Mouse (Mus musculus) CH12.LX (cell line): ENCODE measurements at regions not wholly inside any gene's neighbourhood (a gene's known extent, or its start where the extent isn't known, plus 50 kb on each side); places are given as distances from the start of the nearest gene placed in this dataset.

Source experiments
- DNase-seq: peaks from one replicate; pipeline ENCODE4 v3.0.0-alpha.2; 2013; ENCODE audit errors: extremely low read depth
- H3K27ac ChIP-seq: 2 replicates; pipeline ENCODE4 v1.5.1; 2012; ENCODE audit warnings: low read depth, mild to moderate bottlenecking, control low read depth, moderate library complexity; ENCODE audit not compliant: insufficient read depth
- H3K27me3 ChIP-seq: replicated peaks from 2 replicates; pipeline ENCODE3; 2012; ENCODE audit warnings: inconsistent platforms
- H3K36me3 ChIP-seq, 2 experiments: replicated peaks in 1 of 2; 2 replicates each; pipeline versions ENCODE3 to v1.6.1; 2012; ENCODE audit warnings: inconsistent platforms in 1 of 2, low read length in 1 of 2, mild to moderate bottlenecking in 1 of 2, mixed read lengths in 1 of 2, moderate library complexity in 1 of 2; ENCODE audit not compliant: control insufficient read depth in 1 of 2, insufficient read depth in 1 of 2
- H3K4me1 ChIP-seq, 2 experiments: 2 replicates each; pipeline ENCODE4 v1.6.1; 2012; ENCODE audit warnings: inconsistent platforms in 1 of 2, moderate library complexity in 1 of 2; ENCODE audit not compliant: insufficient read depth in 2 of 2, control insufficient read depth in 1 of 2
- H3K4me2 ChIP-seq: 2 replicates; pipeline ENCODE4 v1.6.1; 2012; ENCODE audit warnings: low read depth, mild to moderate bottlenecking, control low read depth; ENCODE audit not compliant: poor library complexity, insufficient read depth, severe bottlenecking
- H3K4me3 ChIP-seq, 3 experiments: fragments of 150-350 bp in 1 of 3; sonication (generic) in 1 of 3; replicated peaks in 1 of 3; 2 replicates each; pipeline versions ENCODE3 to v1.5.1; 2011 to 2012; ENCODE audit warnings: low read depth in 2 of 3, low read length in 2 of 3, mild to moderate bottlenecking in 2 of 3, moderate library complexity in 2 of 3, control low read depth in 1 of 3, improper control_type of control experiment in 1 of 3, inconsistent platforms in 1 of 3, mixed read lengths in 1 of 3; ENCODE audit not compliant: poor library complexity in 1 of 3
- H3K79me2 ChIP-seq: replicated peaks from 2 replicates; pipeline ENCODE4 v1.6.1; 2012; ENCODE audit warnings: mild to moderate bottlenecking, moderate library complexity; ENCODE audit not compliant: control insufficient read depth, poor library complexity, insufficient read depth, severe bottlenecking; ENCODE audit errors: extremely low read depth
- H3K9ac ChIP-seq: 2 replicates; pipeline ENCODE4 v1.6.1; 2012; ENCODE audit warnings: low read depth, mild to moderate bottlenecking, control low read depth, moderate library complexity; ENCODE audit not compliant: insufficient read depth
- H3K9me3 ChIP-seq: replicated peaks from 2 replicates; pipeline ENCODE3; 2012; ENCODE audit warnings: low read length, inconsistent platforms, mixed read lengths
- BHLHE40 ChIP-seq: IDR thresholded peaks from 2 replicates; pipeline ENCODE4 v1.6.1; 2011; ENCODE audit warnings: mild to moderate bottlenecking, low read depth, low read length, improper control_type of control experiment
- CHD1 ChIP-seq: IDR thresholded peaks from 2 replicates; pipeline ENCODE4 v1.6.1; 2012; ENCODE audit warnings: low read depth, low read length, improper control_type of control experiment, inconsistent platforms
- CHD2 ChIP-seq: IDR thresholded peaks from 2 replicates; pipeline ENCODE4 v1.6.1; 2011; ENCODE audit warnings: low read length, improper control_type of control experiment
- E2F4 ChIP-seq: IDR thresholded peaks from 2 replicates; pipeline ENCODE4 v1.6.1; 2011; ENCODE audit warnings: low read depth, low read length, improper control_type of control experiment; ENCODE audit not compliant: insufficient replicate concordance
- EP300 ChIP-seq: IDR thresholded peaks from 2 replicates; pipeline ENCODE4 v1.6.1; 2011; ENCODE audit warnings: low read length, improper control_type of control experiment
- JUN ChIP-seq: IDR thresholded peaks from 2 replicates; pipeline ENCODE4 v1.6.1; 2011; ENCODE audit warnings: low read depth, mild to moderate bottlenecking, low read length, improper control_type of control experiment, moderate library complexity; ENCODE audit not compliant: insufficient read depth
- JUND ChIP-seq: conservative IDR thresholded peaks from 2 replicates; pipeline ENCODE4 v1.6.1; 2011; ENCODE audit warnings: low read depth, low read length, improper control_type of control experiment
- MAX ChIP-seq: IDR thresholded peaks from 2 replicates; pipeline ENCODE4 v1.6.1; 2011; ENCODE audit warnings: low read length, improper control_type of control experiment
- MEF2A ChIP-seq: IDR thresholded peaks from 2 replicates; pipeline ENCODE4 v1.6.1; 2014; ENCODE audit warnings: low read depth, mild to moderate bottlenecking, inconsistent platforms, low read length, improper control_type of control experiment, borderline replicate concordance
- MXI1 ChIP-seq: IDR thresholded peaks from 2 replicates; pipeline ENCODE4 v1.6.1; 2011; ENCODE audit warnings: mild to moderate bottlenecking, low read depth, low read length, improper control_type of control experiment
- MYC ChIP-seq: IDR thresholded peaks from 2 replicates; pipeline ENCODE4 v1.6.1; 2011; ENCODE audit warnings: low read depth, mild to moderate bottlenecking, improper control_type of control experiment, low read length
- NELFE ChIP-seq: IDR thresholded peaks from 2 replicates; pipeline ENCODE4 v1.6.1; 2011; ENCODE audit warnings: low read depth, low read length, improper control_type of control experiment
- NRF1 ChIP-seq: IDR thresholded peaks from 2 replicates; pipeline ENCODE4 v1.6.1; 2014; ENCODE audit warnings: low read depth, mild to moderate bottlenecking, inconsistent platforms, low read length, improper control_type of control experiment, moderate library complexity
- POLR2AphosphoS2 ChIP-seq: IDR thresholded peaks from 2 replicates; pipeline ENCODE4 v1.6.1; 2011; ENCODE audit warnings: low read depth, low read length, improper control_type of control experiment
- RCOR1 ChIP-seq: conservative IDR thresholded peaks from 2 replicates; pipeline ENCODE4 v1.6.1; 2012; ENCODE audit warnings: low read depth, mild to moderate bottlenecking, inconsistent platforms, low read length, improper control_type of control experiment
- TBP ChIP-seq: conservative IDR thresholded peaks from 2 replicates; pipeline ENCODE4 v1.6.1; 2011; ENCODE audit warnings: low read depth, low read length, improper control_type of control experiment
- TCF12 ChIP-seq: IDR thresholded peaks from 2 replicates; pipeline ENCODE4 v1.6.1; 2014; ENCODE audit warnings: low read depth, mild to moderate bottlenecking, inconsistent platforms, low read length, improper control_type of control experiment
- ZMIZ1 ChIP-seq: IDR thresholded peaks from 2 replicates; pipeline ENCODE4 v1.6.1; 2012; ENCODE audit warnings: low read depth, mild to moderate bottlenecking, inconsistent platforms, low read length, improper control_type of control experiment
- ZNF384 ChIP-seq: IDR thresholded peaks from 2 replicates; pipeline ENCODE4 v1.6.1; 2012; ENCODE audit warnings: low read depth, low read length, improper control_type of control experiment, inconsistent platforms
- dilution Hi-C: fragments of 300-500 bp; cut with MboI; formaldehyde crosslinking; loops from 2 replicates; pipeline ENCODE4 v1.14.3; 2020; ENCODE audit warnings: low sequenced_read_pairs; ENCODE audit not compliant: extremely low pct_unique_long_range_greater_than_20kb, extremely low pct_ligation_motif_present
- in situ Hi-C: fragments of 300-500 bp; cut with MboI; formaldehyde crosslinking; loops from 3 replicates; pipeline ENCODE4 v1.14.3; 2019; ENCODE audit warnings: low sequenced_read_pairs, low pct_ligation_motif_present, low pct_unique_long_range_greater_than_20kb, mixed read lengths

DNA sequence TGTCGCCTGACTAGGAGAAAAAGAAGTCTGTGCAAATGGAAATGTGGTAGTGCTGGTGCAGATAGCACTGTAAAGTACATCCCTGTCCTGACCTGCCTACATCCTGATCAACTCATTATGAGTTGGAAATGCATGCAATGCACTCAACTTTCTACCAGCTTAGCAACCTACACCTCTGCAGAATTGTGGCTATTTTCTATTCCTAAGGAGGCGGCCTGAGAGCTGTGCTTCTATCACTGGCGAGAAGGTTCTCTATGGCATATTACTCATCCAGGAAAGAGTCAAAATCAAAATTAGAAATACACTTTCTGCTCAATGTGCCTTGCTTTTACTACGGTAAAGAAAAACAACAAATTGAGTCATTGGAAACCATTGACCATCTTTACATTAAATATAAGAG is 685.4 kb upstream of the Kdm8 start:
- H3K79me2 ChIP-seq: no peaks in the 10 kb centered on the region
- H3K36me3 ChIP-seq: no peaks in the 10 kb centered on the region
- H3K4me2 ChIP-seq: no peak overlapping the region
- H3K9ac ChIP-seq: no peak overlapping the region
- H3K27ac ChIP-seq: no peak overlapping the region
- H3K9me3 ChIP-seq: peaks cover 16% of the 10 kb centered on the region
- dilution Hi-C loops: no loop called here
- in situ Hi-C loops: no loop called here
- H3K4me1 ChIP-seq: no peaks in the 10 kb centered on the region
- no peak overlapping the region for H3K4me3 ChIP-seq
- TF ChIP-seq E2F4: no peak
- no peak for TF ChIP-seq CHD2
- TF ChIP-seq EP300: no peak
- no peak for TF ChIP-seq RCOR1
- TF ChIP-seq POLR2AphosphoS2: no peak
- TF ChIP-seq JUN: no peak
- no peak for TF ChIP-seq MYC
- TF ChIP-seq JUND: no peak
- no peak for TF ChIP-seq MAX
- TF ChIP-seq ZNF384: no peak
- peaks cover 18% of the 10 kb centered on the region for H3K27me3 ChIP-seq
- no peak for DNase-seq

DNA sequence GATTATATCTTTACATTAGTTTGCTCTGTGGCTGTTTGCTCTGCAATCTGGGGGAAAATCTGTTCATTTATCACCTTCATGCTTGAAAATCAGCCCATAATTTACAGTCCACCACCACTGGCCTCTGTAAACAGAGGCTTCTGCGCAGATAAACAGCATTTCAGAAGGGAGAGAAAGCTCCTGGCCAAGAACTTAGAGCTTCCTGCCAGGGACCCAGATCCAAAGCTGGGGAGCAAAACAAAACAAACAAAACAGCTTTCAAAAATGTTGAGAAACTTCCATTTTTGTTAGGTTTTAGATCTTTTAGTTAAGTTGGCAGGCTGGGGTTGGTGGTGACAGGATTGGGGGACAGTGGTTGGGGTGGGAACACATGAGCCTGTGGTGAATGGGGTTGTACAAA is 666.7 kb upstream of the Kdm8 start:
- TF ChIP-seq TBP (no peak), NELFE (no peak), MXI1 (no peak), TCF12 (no peak), ZNF384 (no peak), MEF2A (no peak), ZMIZ1 (no peak), JUN (no peak), CHD1 (no peak), BHLHE40 (no peak), NRF1 (no peak)
- TF ChIP-seq, all 38 proteins: peak for 0
- Histone ChIP-seq H3K79me2 (no peaks in the 10 kb centered on the region), H3K9me3 (peaks cover 13% of the 10 kb centered on the region), H3K27ac (no peak overlapping the region), H3K36me3 (no peaks in the 10 kb centered on the region), H3K9ac (no peak overlapping the region), H3K27me3 (peaks cover 12% of the 10 kb centered on the region), H3K4me3 (no peak overlapping the region), H3K4me1 (no peaks in the 10 kb centered on the region), H3K4me2 (no peak overlapping the region)
- no peak for DNase-seq
- in situ Hi-C loops (no loop called here), dilution Hi-C loops (no loop called here)
